Mouse (Mus musculus): ENCODE results near the gene Ttll13. TPM values are rescaled to one million over a fixed set of nuclear protein-coding genes. Genes with fewer than 3 reads are reported as not detected.

The Ttll13 gene
- polyA plus RNA-seq, 1 experiment from 2014 or later = 2.0 TPM

DNA sequence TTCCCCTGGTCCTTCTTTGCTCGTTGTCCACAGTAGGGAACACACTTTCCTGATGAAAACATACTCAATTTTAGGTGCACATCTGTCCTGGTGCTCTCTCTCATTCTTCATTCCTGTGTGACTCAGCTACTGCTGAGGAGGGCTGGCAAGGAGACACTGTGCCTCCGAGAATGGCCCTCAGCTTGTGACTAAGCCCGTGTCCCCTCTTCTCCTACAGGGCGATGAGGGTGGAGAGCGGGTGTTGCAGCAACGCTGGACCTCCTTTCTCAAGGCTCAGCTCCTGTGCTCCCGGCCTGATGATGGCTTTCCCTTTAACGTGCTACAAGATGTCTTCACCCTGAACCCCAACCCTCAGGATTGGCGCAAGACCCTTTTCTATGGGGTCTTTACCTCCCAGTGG, 27.5 kb upstream of the Ttll13 start:
- 94% methylated on average over 9 of the region's 9 CpGs for WGBS
- Histone ChIP-seq H3K9ac (no peak overlapping the region), H3K9me3 (no peaks in the 10 kb centered on the region), H3K27me3 (replicated peaks) (no peaks in the 10 kb centered on the region), H3K4me2 (replicated peaks) (no peak overlapping the region), H3K4me1 (0 out of 2 replicates have a peak, but pooled peaks cover 7% of the 10 kb centered on the region), H3K27ac (no peak overlapping the region), H3K4me3 (no peak overlapping the region), H3K36me3 (peaks cover 73% of the 10 kb centered on the region)
- ATAC-seq (ENCODE audit: low FRiP score, low read depth) = no peak

DNA sequence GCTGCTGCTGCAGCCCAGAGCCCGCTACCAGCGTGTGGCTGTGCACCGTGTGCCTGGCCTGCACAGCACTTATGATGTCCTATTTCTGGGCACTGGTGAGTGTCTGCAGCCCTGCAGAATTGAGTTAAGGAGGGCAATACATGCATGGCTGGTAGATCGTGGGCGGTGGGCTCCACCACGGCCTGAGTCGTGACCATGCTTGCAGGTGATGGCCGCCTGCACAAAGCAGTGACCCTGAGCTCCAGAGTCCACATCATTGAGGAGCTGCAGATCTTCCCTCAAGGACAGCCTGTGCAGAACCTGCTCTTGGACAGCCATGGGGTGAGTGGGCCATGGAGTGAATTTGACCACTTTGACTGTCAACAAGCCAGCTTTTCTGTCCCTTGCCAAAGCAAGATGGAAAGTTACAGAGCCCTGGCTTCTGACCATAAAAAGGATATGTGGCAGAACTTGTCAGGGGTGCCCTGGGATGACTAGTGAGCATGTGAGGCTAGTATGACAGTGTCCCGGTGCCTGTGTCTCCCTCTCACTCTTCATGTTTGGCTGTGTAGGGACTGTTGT, 25.9 kb upstream of the Ttll13 start:
- 0 out of 2 replicates have a peak, but pooled peaks cover 4% of the 10 kb centered on the region for H3K4me1 ChIP-seq
- H3K27me3 ChIP-seq (replicated peaks) = no peaks in the 10 kb centered on the region
- no peak overlapping the region for H3K4me3 ChIP-seq
- no peak overlapping the region for H3K4me2 ChIP-seq (replicated peaks)
- peaks cover 89% of the 10 kb centered on the region for H3K36me3 ChIP-seq
- no peak overlapping the region for H3K9ac ChIP-seq
- no peak for ATAC-seq (ENCODE audit: low FRiP score, low read depth)
- no peaks in the 10 kb centered on the region for H3K9me3 ChIP-seq
- WGBS = 97% methylated on average over 9 of the region's 9 CpGs
- no peak overlapping the region for H3K27ac ChIP-seq

GRCm38 (mm10) chr7:80221179-80221750, 24.9 kb upstream of the Ttll13 start:
- Histone ChIP-seq H3K4me1 (no peaks in the 10 kb centered on the region), H3K4me3 (no peak overlapping the region), H3K4me2 (replicated peaks) (no peak overlapping the region), H3K9ac (no peak overlapping the region), H3K9me3 (no peaks in the 10 kb centered on the region), H3K27ac (no peak overlapping the region), H3K36me3 (peaks cover 86% of the 10 kb centered on the region), H3K27me3 (replicated peaks) (no peaks in the 10 kb centered on the region)
- 80% methylated on average over 4 of the region's 4 CpGs for WGBS
- ATAC-seq (ENCODE audit: low FRiP score, low read depth) = no peak

GRCm38 (mm10) chr7:80227065-80227464, 19.1 kb upstream of the Ttll13 start:
- no peak overlapping the region for H3K4me3 ChIP-seq
- peaks cover 47% of the 10 kb centered on the region for H3K36me3 ChIP-seq
- 95% methylated on average over 4 of the region's 4 CpGs for WGBS
- H3K9me3 ChIP-seq = no peaks in the 10 kb centered on the region
- H3K4me1 ChIP-seq = peaks cover 12% of the 10 kb centered on the region
- H3K9ac ChIP-seq = no peak overlapping the region
- no peak overlapping the region for H3K27ac ChIP-seq
- no peaks in the 10 kb centered on the region for H3K27me3 ChIP-seq (replicated peaks)
- no peak for ATAC-seq (ENCODE audit: low FRiP score, low read depth)
- no peak overlapping the region for H3K4me2 ChIP-seq (replicated peaks)

GRCm38 (mm10) chr7:80230196-80230595, 16.0 kb upstream of the Ttll13 start:
- H3K27me3 ChIP-seq (replicated peaks) = no peaks in the 10 kb centered on the region
- no peak overlapping the region for H3K4me2 ChIP-seq (replicated peaks)
- H3K4me1 ChIP-seq = peaks cover 20% of the 10 kb centered on the region
- H3K4me3 ChIP-seq = no peak overlapping the region
- H3K9me3 ChIP-seq = no peaks in the 10 kb centered on the region
- no peak overlapping the region for H3K27ac ChIP-seq
- WGBS = 19% methylated on average over 6 of the region's 6 CpGs
- H3K36me3 ChIP-seq = peaks cover 23% of the 10 kb centered on the region
- ATAC-seq (ENCODE audit: low FRiP score, low read depth) = no peak
- no peak overlapping the region for H3K9ac ChIP-seq

- Histone ChIP-seq H3K27ac (no peak overlapping the region), H3K4me3 (peak overlapping the region; percentile 67), H3K4me2 (replicated peaks) (peak overlapping the region; percentile 90), H3K9me3 (no peaks in the 10 kb centered on the region), H3K4me1 (peaks cover 20% of the 10 kb centered on the region), H3K36me3 (peaks cover 11% of the 10 kb centered on the region), H3K9ac (peak overlapping the region; percentile 57), H3K27me3 (replicated peaks) (no peaks in the 10 kb centered on the region)
- peak; percentile 45 for ATAC-seq (ENCODE audit: low FRiP score, low read depth)
- WGBS = 1% methylated on average over 29 of the region's 29 CpGs
Observed at GRCm38 (mm10) chr7:80231971-80232488, 14.1 kb upstream of the Ttll13 start.

DNA sequence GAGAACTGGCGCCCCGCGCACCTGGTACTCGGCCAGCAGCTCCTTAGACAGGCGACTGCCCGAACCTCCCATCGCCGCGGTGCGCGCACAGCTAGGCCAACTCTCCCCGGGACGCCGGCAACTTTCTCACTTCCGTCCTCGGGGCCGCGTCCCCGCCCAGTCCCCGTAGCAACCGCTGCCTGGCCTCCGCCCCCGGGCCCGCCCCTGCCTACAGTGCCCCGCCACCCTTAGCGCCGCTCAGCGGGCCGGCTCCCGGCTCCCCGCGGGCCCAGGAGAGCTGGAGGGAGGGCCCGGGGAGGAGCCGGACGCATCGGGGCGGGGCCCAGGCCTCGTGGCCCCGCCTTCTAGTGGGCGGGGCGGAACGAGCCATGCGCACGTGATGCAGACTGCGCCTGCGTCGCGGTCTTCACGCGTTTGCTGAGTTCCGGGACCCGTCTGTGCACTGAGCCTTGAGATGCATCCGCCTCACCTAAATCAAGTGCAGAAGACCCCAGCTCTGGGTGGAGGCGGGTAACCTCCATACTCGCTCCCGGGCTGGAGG, 13.6 kb upstream of the Ttll13 start, which contains the start of the genes Cib1 and Gdpgp1:
Gene Cib1, minus strand, starts transcription at position 325 of the 541 bp plus-strand sequence.
Gene Gdpgp1, plus strand, starts transcription at position 377 of the 541 bp plus-strand sequence.
- Histone ChIP-seq H3K9me3 (no peaks in the 10 kb centered on the region), H3K4me3 (peak within 1 kb of the TSS; percentile 67), H3K36me3 (peaks cover 6% of the 10 kb centered on the region), H3K4me2 (replicated peaks) (peak within 1 kb of the TSS; percentile 90), H3K27ac (no peak within 1 kb of the TSS), H3K27me3 (replicated peaks) (no peaks in the 10 kb centered on the region), H3K9ac (peak within 1 kb of the TSS; percentile 72), H3K4me1 (peaks cover 20% of the 10 kb centered on the region)
- under 1% methylated on average over 56 of the region's 56 CpGs for WGBS
- ATAC-seq (ENCODE audit: low FRiP score, low read depth) = peak; percentile 95

DNA sequence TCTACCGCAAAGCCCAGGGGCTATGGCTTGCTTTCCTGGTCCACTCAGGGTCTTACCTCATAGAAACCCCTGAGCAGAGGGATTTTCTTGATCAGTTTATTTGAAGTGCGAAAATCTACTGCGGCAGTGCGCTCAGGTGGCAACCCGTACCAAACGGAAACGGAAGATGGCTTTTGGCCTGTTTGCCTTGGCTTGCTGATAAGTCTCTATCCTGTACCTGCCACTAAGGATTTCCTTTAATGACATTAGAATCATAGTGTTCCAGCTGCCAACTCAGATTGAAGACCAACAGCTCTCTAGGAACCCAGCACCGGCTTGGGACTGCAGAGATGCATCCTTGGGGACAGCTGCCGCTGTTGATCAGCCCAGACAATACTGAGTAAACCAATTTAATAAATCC, 12.4 kb upstream of the Ttll13 start:
- no peaks in the 10 kb centered on the region for H3K9me3 ChIP-seq
- H3K9ac ChIP-seq = no peak overlapping the region
- peak overlapping the region; percentile 90 for H3K4me2 ChIP-seq (replicated peaks)
- 84% methylated on average over 9 of the region's 9 CpGs for WGBS
- no peak overlapping the region for H3K27ac ChIP-seq
- peaks cover 7% of the 10 kb centered on the region for H3K36me3 ChIP-seq
- H3K4me3 ChIP-seq = no peak overlapping the region
- no peak for ATAC-seq (ENCODE audit: low FRiP score, low read depth)
- no peaks in the 10 kb centered on the region for H3K27me3 ChIP-seq (replicated peaks)
- peaks cover 20% of the 10 kb centered on the region for H3K4me1 ChIP-seq

DNA sequence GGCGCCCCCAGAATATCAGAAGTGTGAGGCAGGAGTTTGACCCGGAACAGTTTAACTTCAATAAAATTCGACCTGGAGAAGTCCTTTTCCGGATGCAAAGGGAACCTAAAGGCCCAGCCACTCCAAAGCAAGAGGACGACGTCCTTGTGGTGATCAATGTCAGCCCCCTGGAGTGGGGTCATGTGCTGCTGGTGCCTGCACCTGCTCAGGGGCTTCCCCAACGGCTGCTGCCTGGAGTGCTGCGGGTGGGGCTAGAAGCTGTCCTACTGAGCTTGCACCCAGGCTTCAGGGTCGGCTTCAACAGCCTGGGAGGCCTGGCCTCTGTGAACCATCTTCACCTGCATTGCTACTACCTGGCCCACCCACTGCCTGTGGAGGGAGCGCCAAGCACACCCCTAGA, 7.6 kb upstream of the Ttll13 start:
- WGBS = 91% methylated on average over 10 of the region's 10 CpGs

GRCm38 (mm10) chr7:80241661-80242060, 4.5 kb upstream of the Ttll13 start:
- no peak overlapping the region for H3K4me3 ChIP-seq
- no peak overlapping the region for H3K9ac ChIP-seq
- peaks cover 28% of the 10 kb centered on the region for H3K36me3 ChIP-seq
- H3K27ac ChIP-seq = no peak overlapping the region
- H3K4me2 ChIP-seq (replicated peaks) = no peak overlapping the region
- H3K4me1 ChIP-seq = no peaks in the 10 kb centered on the region
- H3K9me3 ChIP-seq = no peaks in the 10 kb centered on the region
- WGBS = 92% methylated on average over 4 of the region's 4 CpGs
- ATAC-seq (ENCODE audit: low FRiP score, low read depth) = no peak
- no peaks in the 10 kb centered on the region for H3K27me3 ChIP-seq (replicated peaks)

More for the DNA sequence above, 7.6 kb upstream of the Ttll13 start:
- Histone ChIP-seq H3K4me1 (peaks cover 6% of the 10 kb centered on the region; the same call in 1 of the 2 replicates), H3K4me2 (replicated peaks) (no peak overlapping the region), H3K9ac (no peak overlapping the region), H3K36me3 (peaks cover 28% of the 10 kb centered on the region), H3K4me3 (no peak overlapping the region), H3K9me3 (no peaks in the 10 kb centered on the region), H3K27ac (no peak overlapping the region), H3K27me3 (replicated peaks) (no peaks in the 10 kb centered on the region)
- no peak for ATAC-seq (ENCODE audit: low FRiP score, low read depth)

- Histone ChIP-seq H3K36me3 (peaks cover 13% of the 10 kb centered on the region), H3K9ac (no peak overlapping the region), H3K27me3 (replicated peaks) (no peaks in the 10 kb centered on the region), H3K27ac (no peak overlapping the region), H3K9me3 (no peaks in the 10 kb centered on the region), H3K4me2 (replicated peaks) (no peak overlapping the region), H3K4me1 (no peaks in the 10 kb centered on the region), H3K4me3 (no peak overlapping the region)
- 95% methylated on average over 4 of the region's 4 CpGs for WGBS
- ATAC-seq (ENCODE audit: low FRiP score, low read depth) = no peak
Observed at GRCm38 (mm10) chr7:80244851-80245250, 1.3 kb upstream of the Ttll13 start.

GRCm38 (mm10) chr7:80246859-80247258, 683 bp downstream of the Ttll13 start:
- H3K4me2 ChIP-seq (replicated peaks) = peak overlapping the region; percentile 62
- no peak overlapping the region for H3K27ac ChIP-seq
- H3K4me1 ChIP-seq = no peaks in the 10 kb centered on the region
- peak overlapping the region; percentile 48; the same call in 1 of the 2 replicates for H3K4me3 ChIP-seq
- peaks cover 5% of the 10 kb centered on the region; the same call in 1 of the 2 replicates for H3K27me3 ChIP-seq (replicated peaks)
- no peak overlapping the region for H3K9ac ChIP-seq
- ATAC-seq (ENCODE audit: low FRiP score, low read depth) = no peak
- no peaks in the 10 kb centered on the region for H3K36me3 ChIP-seq
- WGBS = 68% methylated on average over 7 of the region's 7 CpGs
- no peaks in the 10 kb centered on the region for H3K9me3 ChIP-seq

Measured in neural tube, embryonic 12.5 days (tissue).